Mouse (Mus musculus) lung, adult 2 months (tissue): ENCODE data around the gene Zfp57. TPM values are rescaled to one million over a fixed set of nuclear protein-coding genes. Genes with fewer than 3 reads are reported as not detected.
A peak's percentile ranks its signal among the peaks of the same experiment; 100 is the strongest.
"Not testable (repeated sequence)": the region's sequence is repeated elsewhere in the genome, so short reads cannot be mapped to it uniquely, and the experiment has no call there.

Source experiments
- DNase-seq: peaks from one replicate; pipeline ENCODE4 v3.0.0; 2022
- H3K4me1 ChIP-seq: fragments of 200-500 bp; 2 replicates; pipeline ENCODE4 v1.6.1; 2011; ENCODE audit warnings: low read length; ENCODE audit not compliant: control insufficient read depth, insufficient read depth
- H3K4me3 ChIP-seq: fragments of 200-500 bp; replicated peaks from 2 replicates; pipeline ENCODE3; 2011; ENCODE audit warnings: low read depth, mild to moderate bottlenecking, control low read depth, low read length; ENCODE audit errors: extremely low read depth
- CTCF ChIP-seq: fragments of 200-500 bp; IDR thresholded peaks from 2 replicates; pipeline ENCODE4 v1.5.1; 2011; ENCODE audit warnings: mild to moderate bottlenecking, low read length, control low read depth; ENCODE audit not compliant: insufficient read depth
- POLR2A ChIP-seq: fragments of 200-500 bp; IDR thresholded peaks from 2 replicates; pipeline ENCODE4 v1.6.1; 2011; ENCODE audit warnings: low read depth, mild to moderate bottlenecking, control low read depth, low read length, borderline replicate concordance; ENCODE audit errors: extremely low read depth
- WGBS: fragments of 180-500 bp; shearing (Covaris S2); methylation state at CpG from one replicate; pipeline ENCODE4 v1.1.7; 2018; 5-methylcytosine and 5-hydroxymethylcytosine counted together
- polyA plus RNA-seq: library from polyadenylated mRNA; depleted of rRNA; stranded (reverse); fragments of >200 nt; gene quantifications from 2 replicates; pipeline ENCODE4 v1.2.3, GENCODE M21; 2012

The Zfp57 gene
- polyA plus RNA-seq, 1 experiment, result 21.6 TPM

DNA sequence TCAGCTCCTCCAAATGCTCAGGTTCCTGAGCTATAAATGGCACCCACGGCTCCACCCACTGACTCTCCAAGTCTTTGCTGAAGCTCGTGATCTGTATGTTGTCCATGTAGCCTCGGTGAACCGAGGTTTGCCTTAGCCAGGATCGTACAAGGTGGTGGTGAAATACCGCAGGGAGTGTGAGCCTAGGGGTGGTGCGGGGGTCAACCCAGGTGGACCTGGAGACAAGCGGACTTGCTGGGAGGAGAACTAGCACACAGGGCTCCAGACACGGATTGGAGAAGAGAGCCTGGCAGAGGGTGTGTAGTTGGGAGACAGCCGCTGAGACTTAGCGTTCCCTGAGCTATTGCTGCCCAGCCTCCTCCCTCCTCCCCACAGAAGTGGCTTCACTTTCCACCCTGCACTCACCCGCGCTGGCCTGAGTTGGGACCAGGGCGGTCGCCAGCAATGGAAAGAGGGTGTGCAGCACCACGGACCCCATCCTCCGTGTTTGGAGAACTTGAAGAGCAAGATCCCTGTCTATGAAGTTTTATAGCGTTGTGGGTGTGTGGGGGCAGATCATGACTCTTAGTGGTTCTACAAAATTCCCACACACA, 19.6 kb upstream of the Zfp57 start, which contains the start of gene 2410137M14Rik:
Gene 2410137M14Rik (minus strand): TSS at position 17 of the 593 bp plus-strand sequence.
- TF ChIP-seq CTCF (no peak), POLR2A (no peak)
- Histone ChIP-seq H3K4me3 (no peak within 1 kb of the TSS), H3K4me1 (peaks cover 3% of the 10 kb centered on the region)
- whole genome bisulfite sequencing, result 14% methylated on average over 18 of the region's 18 CpGs
- peak; percentile 27 for DNase-seq

DNA sequence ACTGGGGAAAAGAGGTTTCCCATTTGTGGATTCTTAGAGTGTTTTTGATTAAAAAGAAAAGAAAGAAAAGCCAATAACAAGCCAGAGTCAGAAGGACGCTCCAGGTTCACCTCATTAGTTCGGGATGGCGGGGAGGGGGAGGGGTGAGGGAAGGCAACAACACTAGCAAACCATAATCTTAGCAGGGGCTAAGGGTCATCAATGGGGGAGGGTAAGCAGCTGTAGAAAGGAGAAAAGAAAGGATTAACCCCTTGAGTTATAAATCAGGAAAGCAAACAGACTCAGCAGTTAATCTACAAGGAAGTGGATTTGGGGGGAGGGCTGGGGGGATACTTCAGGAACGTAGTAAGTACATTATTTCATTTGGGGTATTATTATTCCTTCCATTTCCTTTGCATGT, 19.1 kb upstream of the Zfp57 start:
- Histone ChIP-seq H3K4me3 (no peak overlapping the region), H3K4me1 (peaks cover 3% of the 10 kb centered on the region)
- TF ChIP-seq POLR2A (no peak), CTCF (no peak)
- 25% methylated on average over 4 of the region's 4 CpGs for WGBS
- DNase-seq, result no peak

DNA sequence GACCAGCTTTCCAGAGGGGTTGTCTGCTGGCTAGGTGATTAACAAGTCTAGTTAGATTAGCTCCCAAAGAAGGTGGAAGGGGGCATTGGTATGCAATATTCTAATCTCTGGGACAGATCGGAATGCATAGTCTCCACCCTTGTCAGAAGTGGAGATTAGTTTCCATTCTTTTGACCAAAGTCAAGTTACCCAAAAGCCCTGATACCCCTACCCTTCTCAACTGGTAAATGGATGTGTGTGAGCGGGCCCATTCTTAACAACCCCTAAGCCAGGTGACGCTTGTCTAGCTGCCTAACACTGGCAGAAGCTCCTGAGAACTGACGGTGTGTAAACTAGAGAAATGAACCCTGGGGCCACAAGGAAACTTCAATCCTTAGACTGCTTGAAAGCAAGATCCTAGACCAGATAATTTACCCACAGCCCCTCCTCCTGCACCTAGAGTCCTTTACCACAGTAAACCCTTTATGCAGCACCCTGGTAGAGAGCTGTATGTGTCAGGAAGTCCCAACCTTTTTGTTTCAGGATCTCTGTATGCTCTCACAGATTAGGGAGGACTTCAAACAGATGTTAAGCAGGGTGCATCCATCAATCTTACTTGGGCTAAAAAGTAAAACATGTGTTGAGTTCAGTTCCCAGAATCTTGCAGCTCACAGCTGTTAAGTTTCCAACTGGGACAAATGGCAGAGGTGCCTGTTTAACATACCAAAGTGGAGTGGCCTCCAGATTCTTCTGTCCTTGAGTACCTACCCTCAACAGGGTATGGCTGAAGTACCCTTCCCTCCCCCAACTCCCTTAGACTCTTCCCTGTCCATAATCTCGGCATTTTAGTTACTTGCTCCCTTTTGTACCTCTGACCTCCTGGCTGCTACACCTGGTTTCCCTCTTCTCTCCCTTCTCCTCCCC, 18.5 kb upstream of the Zfp57 start:
- Histone ChIP-seq H3K4me1 (peaks cover 3% of the 10 kb centered on the region), H3K4me3 (no peak overlapping the region)
- WGBS, result 43% methylated on average over 5 of the region's 5 CpGs
- TF ChIP-seq POLR2A (no peak), CTCF (no peak)
- no peak for DNase-seq

DNA sequence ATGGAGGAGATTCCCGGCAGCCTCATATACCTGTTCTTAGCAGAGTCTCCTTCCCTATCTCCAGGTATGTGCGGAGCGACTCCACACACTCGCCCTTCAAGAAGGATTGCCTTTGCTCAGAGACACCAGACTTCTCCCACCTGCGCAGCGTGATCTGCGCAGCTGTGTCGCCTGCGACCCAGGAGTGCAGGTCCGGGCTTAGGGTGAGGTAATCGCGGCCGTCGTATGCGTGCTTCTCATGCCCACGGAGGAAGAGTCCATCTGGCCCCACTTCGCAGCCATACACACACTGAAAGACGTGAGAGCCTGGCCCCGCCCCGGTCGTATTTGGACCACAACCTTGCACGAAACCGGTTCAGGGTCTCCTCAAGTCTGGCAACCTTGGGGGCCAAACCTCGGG, 12.5 kb upstream of the Zfp57 start:
- DNase-seq, result no peak
- no peak for TF ChIP-seq POLR2A
- TF ChIP-seq CTCF, result no peak
- 11% methylated on average over 24 of the region's 24 CpGs for WGBS
- no peaks in the 10 kb centered on the region for H3K4me1 ChIP-seq
- no peak overlapping the region for H3K4me3 ChIP-seq

DNA sequence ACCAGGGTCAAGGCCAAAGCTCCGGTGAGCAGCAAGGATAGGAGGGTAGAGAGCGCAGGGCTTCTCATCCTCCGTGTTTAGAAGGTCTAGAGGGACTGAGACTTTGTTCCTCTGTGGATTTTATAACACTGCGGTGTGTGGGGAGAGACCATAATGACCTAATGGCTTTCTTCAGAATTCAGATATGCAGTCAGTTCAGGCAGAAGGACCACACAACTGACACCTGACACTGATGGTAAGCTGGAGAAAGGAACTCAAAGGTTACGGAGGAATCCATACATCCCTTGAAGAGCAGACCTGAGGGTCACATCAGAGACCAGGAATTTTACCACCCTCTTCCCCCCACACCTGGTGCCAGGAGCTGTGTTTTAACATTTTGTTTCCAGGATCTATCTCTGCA, 11.5 kb upstream of the Zfp57 start, which contains the start of gene H2-M5:
Gene H2-M5 (minus strand): TSS at position 101 of the 400 bp plus-strand sequence.
- no peak within 1 kb of the TSS for H3K4me3 ChIP-seq
- H3K4me1 ChIP-seq, result no peaks in the 10 kb centered on the region
- DNase-seq, result no peak
- TF ChIP-seq POLR2A (no peak), CTCF (no peak)
- WGBS, result 55% methylated on average over 5 of the region's 5 CpGs

DNA sequence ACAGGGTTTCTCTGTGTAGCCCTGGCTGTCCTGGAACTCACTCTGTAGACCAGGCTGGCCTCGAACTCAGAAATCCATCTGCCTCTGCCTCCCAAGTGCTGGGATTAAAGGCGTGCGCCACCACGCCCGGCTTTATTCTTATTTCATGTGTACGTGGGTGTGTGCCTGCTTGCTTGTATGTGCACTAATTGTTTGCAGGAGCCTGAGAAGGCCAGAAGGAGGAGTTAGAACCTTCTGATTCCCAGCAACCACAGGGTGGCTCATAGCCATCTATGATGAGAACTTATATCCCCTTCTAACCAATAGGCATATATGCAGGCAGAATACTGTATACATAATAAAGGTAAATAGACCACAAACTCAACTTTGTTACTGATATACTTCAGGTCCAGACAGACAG, 10.3 kb upstream of the Zfp57 start:
- WGBS, result 94% methylated on average over 6 of the region's 6 CpGs
- not testable (repeated sequence) for DNase-seq, H3K4me3 ChIP-seq, H3K4me1 ChIP-seq

DNA sequence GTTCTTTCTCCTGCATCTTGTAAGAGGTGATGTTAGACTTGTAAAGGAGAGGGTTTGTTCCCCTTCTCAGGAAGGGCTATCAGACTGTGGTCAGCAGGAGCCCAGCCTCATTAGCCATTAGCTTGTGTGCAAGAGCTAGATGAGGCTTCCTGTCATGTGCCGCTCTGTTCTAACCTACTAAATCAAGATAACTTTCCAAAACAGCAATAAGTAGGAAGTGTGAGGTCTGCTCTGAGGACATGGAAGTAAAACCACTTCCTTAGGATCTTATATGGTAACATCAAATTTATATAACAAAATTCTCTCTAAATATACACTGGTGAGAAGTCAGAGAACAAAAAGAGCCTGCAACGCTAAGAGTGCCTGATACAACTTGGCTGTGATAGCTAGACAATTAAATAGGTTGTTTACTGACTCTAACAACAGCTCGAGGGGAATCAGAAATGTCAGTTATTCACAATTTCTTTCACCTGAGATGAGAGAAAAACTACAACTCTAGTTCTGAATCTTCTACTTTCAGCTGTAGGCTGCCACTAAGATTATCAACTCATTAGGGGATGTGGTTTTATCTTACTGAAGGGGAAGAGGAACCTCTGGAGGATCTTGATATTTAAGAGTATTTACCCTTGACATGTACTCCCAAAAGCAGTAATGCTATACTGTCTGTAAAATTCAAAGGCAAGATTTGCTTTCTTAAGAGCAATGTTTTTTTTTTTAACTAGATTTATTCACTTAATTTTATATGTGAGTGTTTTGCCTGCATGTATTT, 8.4 kb upstream of the Zfp57 start:
- no peak for DNase-seq
- TF ChIP-seq CTCF (no peak), POLR2A (no peak)
- 45% methylated on average over 3 of the region's 3 CpGs for WGBS
- Histone ChIP-seq H3K4me1 (no peaks in the 10 kb centered on the region), H3K4me3 (no peak overlapping the region)

DNA sequence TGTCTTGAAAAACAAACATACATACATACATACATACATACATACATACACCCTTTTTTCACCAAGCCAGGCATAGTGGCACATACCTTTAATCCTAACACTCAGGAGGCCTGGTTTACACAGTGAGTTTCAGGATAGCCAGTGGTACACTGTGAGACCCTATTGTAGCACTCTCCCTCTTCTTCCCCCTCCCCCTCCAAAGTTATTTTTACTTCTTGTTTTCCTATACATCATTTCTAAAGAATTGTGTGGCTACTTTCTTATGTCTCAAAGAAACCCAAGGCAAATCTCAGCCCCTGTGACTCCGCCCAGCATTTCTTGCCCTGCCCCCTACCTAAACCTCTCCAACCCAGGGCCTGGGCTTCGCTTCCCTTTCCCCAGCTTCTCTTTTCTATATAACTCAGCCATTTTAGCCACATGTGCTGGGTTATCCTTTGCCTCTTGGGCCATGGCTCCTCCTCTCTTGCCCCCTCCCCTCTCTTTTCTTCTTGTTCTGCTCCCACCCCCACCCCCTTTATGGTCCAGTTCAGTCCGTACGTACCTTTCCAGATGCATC, 7.1 kb upstream of the Zfp57 start:
- H3K4me3 ChIP-seq, result no peak overlapping the region
- no peaks in the 10 kb centered on the region for H3K4me1 ChIP-seq
- no peak for DNase-seq
- WGBS, result 84% methylated on average over 4 of the region's 4 CpGs
- no peak for TF ChIP-seq CTCF

DNA sequence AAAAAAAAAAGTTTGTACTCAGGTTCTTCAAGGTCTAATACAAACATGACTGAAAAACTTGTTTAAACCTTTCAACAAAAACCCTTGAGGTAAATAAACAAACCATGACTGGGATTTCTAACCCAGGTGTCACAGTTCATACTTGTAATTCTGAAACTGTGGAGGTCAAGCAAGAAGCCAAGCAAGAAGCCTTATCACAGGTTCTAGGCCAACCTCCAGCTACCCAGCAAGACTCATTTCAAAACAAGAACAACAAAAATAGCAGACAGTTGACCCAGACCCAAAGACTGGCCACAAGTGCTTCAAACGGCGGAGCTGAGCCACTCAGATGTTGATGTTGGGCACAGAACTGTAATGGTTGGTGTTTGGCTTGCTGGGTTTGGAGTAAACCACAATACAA, 6.4 kb upstream of the Zfp57 start:
- no peak for TF ChIP-seq POLR2A
- Histone ChIP-seq H3K4me1 (no peaks in the 10 kb centered on the region), H3K4me3 (no peak overlapping the region)
- 63% methylated on average over 2 of the region's 2 CpGs for WGBS
- no peak for DNase-seq
